ENCODE assay signal across 8 mouse cellular contexts in genomic region chr9:40455020-40455335, GRCm38 (mm10).
DNase-seq lines count a peak whose midpoint lies in the region; ATAC-seq and TF ChIP-seq lines count a peak whose summit lies in the region.

No protein-coding gene starts in this region.

- no peaks in the 10 kb centered on the region for H3K9me3 ChIP-seq in embryonic facial prominence, embryonic 14.5 days (ENCODE audit: control insufficient read depth, low read length)
- no peaks in the 10 kb centered on the region for H3K9me3 ChIP-seq in hindbrain, postnatal 0 days (ENCODE audit: low read length)
- H3K9me3 ChIP-seq in midbrain, postnatal 0 days (ENCODE audit: low read length) = no peaks in the 10 kb centered on the region

- ATAC-seq in embryonic facial prominence, embryonic 14.5 days (ENCODE audit: low read depth) = no peak
- peak; percentile 18; the same call in 1 of the 2 replicates for ATAC-seq in hindbrain, postnatal 0 days
- no peak for ATAC-seq in midbrain, postnatal 0 days (ENCODE audit: low FRiP score)

- H3K4me1 ChIP-seq in lung, adult 2 months (ENCODE audit: control insufficient read depth, insufficient read depth, low read length) = 0 out of 2 replicates have a peak, but pooled peaks cover 4% of the 10 kb centered on the region
- H3K4me1 ChIP-seq in embryonic facial prominence, embryonic 14.5 days (ENCODE audit: control insufficient read depth, insufficient read depth, low read length) = peaks cover 12% of the 10 kb centered on the region; the same call in 1 of the 2 replicates
- no peaks in the 10 kb centered on the region for H3K4me1 ChIP-seq in hindbrain, postnatal 0 days (ENCODE audit: insufficient read depth, low read length)
- H3K4me1 ChIP-seq in midbrain, postnatal 0 days (ENCODE audit: insufficient read depth, low read length) = no peaks in the 10 kb centered on the region

- no peak for TF ChIP-seq POLR2A in lung, adult 2 months (IDR thresholded peaks at IDR 0.05; ENCODE audit: borderline replicate concordance, extremely low read depth, low read depth, low read length)

- H3K27ac ChIP-seq in embryonic facial prominence, embryonic 14.5 days (replicated peaks; ENCODE audit: low read depth, low read length) = peak overlapping the region; percentile 73; the same call in 1 of the 2 replicates
- H3K27ac ChIP-seq in hindbrain, postnatal 0 days = 0 out of 2 replicates have a peak overlapping the region, but pooled peaks have one; percentile 76
- no peak overlapping the region for H3K27ac ChIP-seq in midbrain, postnatal 0 days (ENCODE audit: low read depth, low read length)

- H3K9ac ChIP-seq in embryonic facial prominence, embryonic 14.5 days (ENCODE audit: low read depth, low read length) = peak overlapping the region; percentile 72
- peak overlapping the region; percentile 61 for H3K9ac ChIP-seq in hindbrain, postnatal 0 days (replicated peaks; ENCODE audit: low read length)
- H3K9ac ChIP-seq in midbrain, postnatal 0 days (replicated peaks; ENCODE audit: low read length, poor library complexity, severe bottlenecking) = peak overlapping the region; percentile 66

- DNase-seq in lung, adult 2 months = no peak
- no peak for DNase-seq in lung, adult 18-20 months
- no peak for DNase-seq in embryonic facial prominence, embryonic 14.5 days (ENCODE audit: low spot score)
- no peak for DNase-seq in hindbrain, postnatal 0 days (ENCODE audit: low spot score)
- no peak for DNase-seq in midbrain, postnatal 0 days (ENCODE audit: low spot score)
- DNase-seq in thymus, postnatal 0 days (ENCODE audit: low spot score) = no peak
- no peak for DNase-seq in embryo, embryonic 9.5 days (ENCODE audit: extremely low spot score)
- no peak for DNase-seq in cerebellum, postnatal 36 days

- H3K4me3 ChIP-seq in lung, adult 2 months (replicated peaks; ENCODE audit: extremely low read depth, low read depth, low read length) = peak overlapping the region; percentile 84
- H3K4me3 ChIP-seq in embryonic facial prominence, embryonic 14.5 days (ENCODE audit: low read depth, low read length) = peak overlapping the region; percentile 67
- H3K4me3 ChIP-seq in hindbrain, postnatal 0 days (ENCODE audit: low read length) = peak overlapping the region; percentile 69
- H3K4me3 ChIP-seq in midbrain, postnatal 0 days (ENCODE audit: low read depth, low read length) = peak overlapping the region; percentile 59

- H3K4me2 ChIP-seq in embryonic facial prominence, embryonic 14.5 days (ENCODE audit: low read depth, low read length) = peak overlapping the region; percentile 98
- peak overlapping the region; percentile 98 for H3K4me2 ChIP-seq in hindbrain, postnatal 0 days (ENCODE audit: low read depth, low read length)
- peak overlapping the region; percentile 100 for H3K4me2 ChIP-seq in midbrain, postnatal 0 days (ENCODE audit: low read depth, low read length, poor library complexity, severe bottlenecking)

- 3% methylated on average over 8 of the region's 8 CpGs for WGBS in lung, adult 2 months
- WGBS in embryonic facial prominence, embryonic 14.5 days = 4% methylated on average over 8 of the region's 8 CpGs
- 2% methylated on average over 8 of the region's 8 CpGs for WGBS in hindbrain, postnatal 0 days
- 7% methylated on average over 8 of the region's 8 CpGs for WGBS in midbrain, postnatal 0 days

- H3K27me3 ChIP-seq in embryonic facial prominence, embryonic 14.5 days (replicated peaks; ENCODE audit: control insufficient read depth, insufficient read depth, low read length) = no peaks in the 10 kb centered on the region; the same call in 1 of the 2 replicates
- no peaks in the 10 kb centered on the region for H3K27me3 ChIP-seq in hindbrain, postnatal 0 days (ENCODE audit: insufficient read depth, low read length)
- H3K27me3 ChIP-seq in midbrain, postnatal 0 days (ENCODE audit: insufficient read depth, low read length) = no peaks in the 10 kb centered on the region

- TF ChIP-seq CTCF in lung, adult 2 months (IDR thresholded peaks at IDR 0.05; ENCODE audit: insufficient read depth, low read length) = no peak
- no peak for TF ChIP-seq CTCF in hindbrain, postnatal 0 days (IDR thresholded peaks at IDR 0.05; ENCODE audit: low read depth)
- TF ChIP-seq CTCF in midbrain, postnatal 0 days (IDR thresholded peaks at IDR 0.05) = no peak

- H3K36me3 ChIP-seq in embryonic facial prominence, embryonic 14.5 days (ENCODE audit: control insufficient read depth, insufficient read depth, low read length) = no peaks in the 10 kb centered on the region
- H3K36me3 ChIP-seq in hindbrain, postnatal 0 days (ENCODE audit: insufficient read depth, low read length) = no peaks in the 10 kb centered on the region
- H3K36me3 ChIP-seq in midbrain, postnatal 0 days (ENCODE audit: insufficient read depth, low read length) = no peaks in the 10 kb centered on the region
